Mouse (Mus musculus): ENCODE data around the gene Abi1.

GRCm38 (mm10) chr2:22999620-23000019 is 40.4 kb downstream of the Abi1 start:
- TF ChIP-seq CTCF (IDR thresholded peaks at IDR 0.05; ENCODE audit: insufficient read depth, low read depth, low read length), result no peak
- TF ChIP-seq POLR2A (IDR thresholded peaks at IDR 0.05; ENCODE audit: insufficient read depth, low read depth, low read length), result no peak
